Mouse (Mus musculus): ENCODE data around the gene Col19a1. TPM values are rescaled to one million over a fixed set of nuclear protein-coding genes. Genes with fewer than 3 reads are reported as not detected.

Col19a1 gene
- total and polyA plus RNA-seq, 2 experiments from 2014 or later = 2.4 to 2.5 TPM

- no peak overlapping the region for H3K9ac ChIP-seq (replicated peaks; ENCODE audit: low read length, poor library complexity, severe bottlenecking)
- no peak overlapping the region for H3K4me2 ChIP-seq (ENCODE audit: low read depth, low read length, poor library complexity, severe bottlenecking)
- ATAC-seq (ENCODE audit: low FRiP score) = no peak
- 80% methylated on average over 6 of the region's 6 CpGs for WGBS
- no peak for DNase-seq (ENCODE audit: low spot score)
- no peaks in the 10 kb centered on the region for H3K36me3 ChIP-seq (ENCODE audit: insufficient read depth, low read length)
- H3K27ac ChIP-seq (ENCODE audit: low read depth, low read length) = no peak overlapping the region
- no peaks in the 10 kb centered on the region for H3K9me3 ChIP-seq (ENCODE audit: low read length)
- H3K4me3 ChIP-seq (ENCODE audit: low read depth, low read length) = no peak overlapping the region
- TF ChIP-seq CTCF (IDR thresholded peaks at IDR 0.05) = no peak
- no peaks in the 10 kb centered on the region for H3K27me3 ChIP-seq (ENCODE audit: insufficient read depth, low read length)
- no peaks in the 10 kb centered on the region for H3K4me1 ChIP-seq (ENCODE audit: insufficient read depth, low read length)
Observed at GRCm38 (mm10) chr1:24226941-24227711, 360.1 kb downstream of the Col19a1 start.

- H3K4me3 ChIP-seq (ENCODE audit: low read depth, low read length) = no peak overlapping the region
- 81% methylated on average over 4 of the region's 4 CpGs for WGBS
- H3K4me2 ChIP-seq (ENCODE audit: low read depth, low read length, poor library complexity, severe bottlenecking) = no peak overlapping the region
- no peak overlapping the region for H3K9ac ChIP-seq (replicated peaks; ENCODE audit: low read length, poor library complexity, severe bottlenecking)
- H3K27me3 ChIP-seq (ENCODE audit: insufficient read depth, low read length) = no peaks in the 10 kb centered on the region
- no peaks in the 10 kb centered on the region for H3K4me1 ChIP-seq (ENCODE audit: insufficient read depth, low read length)
- no peak overlapping the region; the same call in 1 of the 2 replicates for H3K27ac ChIP-seq (ENCODE audit: low read depth, low read length)
- H3K9me3 ChIP-seq (ENCODE audit: low read length) = no peaks in the 10 kb centered on the region
- no peak for TF ChIP-seq CTCF (IDR thresholded peaks at IDR 0.05)
- peak; percentile 85 for DNase-seq (ENCODE audit: low spot score)
- no peaks in the 10 kb centered on the region for H3K36me3 ChIP-seq (ENCODE audit: insufficient read depth, low read length)
- peak; percentile 59; the same call in 1 of the 2 replicates for ATAC-seq (ENCODE audit: low FRiP score)
Observed at GRCm38 (mm10) chr1:24225825-24226526, 361.3 kb downstream of the Col19a1 start.

GRCm38 (mm10) chr1:24222981-24223612, 364.2 kb downstream of the Col19a1 start:
- no peak for ATAC-seq (ENCODE audit: low FRiP score)
- Histone ChIP-seq H3K4me1 (ENCODE audit: insufficient read depth, low read length) (no peaks in the 10 kb centered on the region; the same call in 1 of the 2 replicates), H3K36me3 (ENCODE audit: insufficient read depth, low read length) (no peaks in the 10 kb centered on the region), H3K27me3 (ENCODE audit: insufficient read depth, low read length) (no peaks in the 10 kb centered on the region), H3K4me3 (ENCODE audit: low read depth, low read length) (no peak overlapping the region), H3K9me3 (ENCODE audit: low read length) (no peaks in the 10 kb centered on the region), H3K9ac (replicated peaks; ENCODE audit: low read length, poor library complexity, severe bottlenecking) (no peak overlapping the region), H3K27ac (ENCODE audit: low read depth, low read length) (no peak overlapping the region), H3K4me2 (ENCODE audit: low read depth, low read length, poor library complexity, severe bottlenecking) (no peak overlapping the region)
- TF ChIP-seq CTCF (IDR thresholded peaks at IDR 0.05) = no peak
- 74% methylated on average over 8 of the region's 8 CpGs for WGBS
- peak; percentile 67 for DNase-seq (ENCODE audit: low spot score)

GRCm38 (mm10) chr1:24222231-24222630, 365.0 kb downstream of the Col19a1 start:
- ATAC-seq (ENCODE audit: low FRiP score) = no peak
- Histone ChIP-seq H3K27ac (ENCODE audit: low read depth, low read length) (no peak overlapping the region), H3K27me3 (ENCODE audit: insufficient read depth, low read length) (no peaks in the 10 kb centered on the region), H3K4me3 (ENCODE audit: low read depth, low read length) (no peak overlapping the region), H3K36me3 (ENCODE audit: insufficient read depth, low read length) (no peaks in the 10 kb centered on the region), H3K4me2 (ENCODE audit: low read depth, low read length, poor library complexity, severe bottlenecking) (no peak overlapping the region), H3K9ac (replicated peaks; ENCODE audit: low read length, poor library complexity, severe bottlenecking) (no peak overlapping the region), H3K4me1 (ENCODE audit: insufficient read depth, low read length) (no peaks in the 10 kb centered on the region; the same call in 1 of the 2 replicates), H3K9me3 (ENCODE audit: low read length) (no peaks in the 10 kb centered on the region)
- TF ChIP-seq CTCF (IDR thresholded peaks at IDR 0.05) = no peak
- DNase-seq (ENCODE audit: low spot score) = no peak
- 82% methylated on average over 2 of the region's 2 CpGs for WGBS

GRCm38 (mm10) chr1:24219041-24219440, 368.2 kb downstream of the Col19a1 start:
- Histone ChIP-seq H3K4me3 (ENCODE audit: low read depth, low read length) (no peak overlapping the region), H3K27me3 (ENCODE audit: insufficient read depth, low read length) (no peaks in the 10 kb centered on the region), H3K36me3 (ENCODE audit: insufficient read depth, low read length) (no peaks in the 10 kb centered on the region), H3K9ac (replicated peaks; ENCODE audit: low read length, poor library complexity, severe bottlenecking) (no peak overlapping the region), H3K4me1 (ENCODE audit: insufficient read depth, low read length) (no peaks in the 10 kb centered on the region; the same call in 1 of the 2 replicates), H3K4me2 (ENCODE audit: low read depth, low read length, poor library complexity, severe bottlenecking) (no peak overlapping the region), H3K27ac (ENCODE audit: low read depth, low read length) (no peak overlapping the region), H3K9me3 (ENCODE audit: low read length) (no peaks in the 10 kb centered on the region)
- ATAC-seq (ENCODE audit: low FRiP score) = peak; percentile 86
- WGBS = 10% methylated on average over 6 of the region's 6 CpGs
- peak; percentile 55 for DNase-seq (ENCODE audit: low spot score)
- no peak for TF ChIP-seq CTCF (IDR thresholded peaks at IDR 0.05)

Other genes starting within 250 kb of the Col19a1 start
- 28.8 and 43.4 TPM in 2 replicates for gene Lmbrd1, start 91.2 kb upstream of the Col19a1 start, total RNA-seq (2014; rRNA removed)
- 44.5 and 45.1 TPM in 2 replicates for gene Lmbrd1, start 91.2 kb upstream of the Col19a1 start, polyA plus RNA-seq (2015; fragmentation: Nextera tagmentation; extraction: Ambion mirVana)

Measured in midbrain, postnatal 0 days (tissue).